Mouse (Mus musculus): ENCODE results near the gene Mdm2.

GRCm38 (mm10) chr10:117736573-117736972, 26.0 kb upstream of the Mdm2 start:
- TF ChIP-seq EP300 (IDR thresholded peaks at IDR 0.05; ENCODE audit: low read depth) (no peak), CTCF (IDR thresholded peaks at IDR 0.05; ENCODE audit: low read depth) (no peak)
